Mouse (Mus musculus): ENCODE results near the gene Tprn. TPM values are rescaled to one million over a fixed set of nuclear protein-coding genes. Genes with fewer than 3 reads are reported as not detected.
A peak's percentile ranks its signal among the peaks of the same experiment; 100 is the strongest.

Gene Tprn
- polyA plus RNA-seq, 1 experiment from 2014 or later = 15.6 TPM

GRCm38 (mm10) chr2:25240723-25241437 lies 21.5 kb upstream of the Tprn start:
- Histone ChIP-seq H3K9me3 (replicated peaks; ENCODE audit: control insufficient read depth, low read length, poor library complexity, severe bottlenecking) (no peaks in the 10 kb centered on the region), H3K27ac (ENCODE audit: low read length) (peak overlapping the region; percentile 82), H3K9ac (ENCODE audit: low read depth, low read length) (peak overlapping the region; percentile 49), H3K4me2 (ENCODE audit: low read length) (peak overlapping the region; percentile 92), H3K4me3 (ENCODE audit: low read depth, low read length) (peak overlapping the region; percentile 77), H3K4me1 (ENCODE audit: control insufficient read depth, insufficient read depth, low read length) (peaks cover 20% of the 10 kb centered on the region), H3K27me3 (ENCODE audit: control insufficient read depth, insufficient read depth, low read depth, low read length) (no peaks in the 10 kb centered on the region), H3K36me3 (ENCODE audit: control insufficient read depth, insufficient read depth, low read length) (peaks cover 3% of the 10 kb centered on the region; the same call in 1 of the 2 replicates)
- peak; percentile 79 for ATAC-seq
- WGBS = 1% methylated on average over 29 of the region's 29 CpGs

- H3K4me2 ChIP-seq (ENCODE audit: low read length) = peak overlapping the region; percentile 92
- H3K4me3 ChIP-seq (ENCODE audit: low read depth, low read length) = peak overlapping the region; percentile 77
- peak overlapping the region; percentile 96 for H3K9ac ChIP-seq (ENCODE audit: low read depth, low read length)
- WGBS = 18% methylated on average over 6 of the region's 6 CpGs
- H3K27me3 ChIP-seq (ENCODE audit: control insufficient read depth, insufficient read depth, low read depth, low read length) = no peaks in the 10 kb centered on the region
- peak overlapping the region; percentile 82 for H3K27ac ChIP-seq (ENCODE audit: low read length)
- H3K9me3 ChIP-seq (replicated peaks; ENCODE audit: control insufficient read depth, low read length, poor library complexity, severe bottlenecking) = no peaks in the 10 kb centered on the region
- peak; percentile 50 for ATAC-seq
- H3K36me3 ChIP-seq (ENCODE audit: control insufficient read depth, insufficient read depth, low read length) = peaks cover 5% of the 10 kb centered on the region; the same call in 1 of the 2 replicates
- peaks cover 20% of the 10 kb centered on the region for H3K4me1 ChIP-seq (ENCODE audit: control insufficient read depth, insufficient read depth, low read length)
Measured at GRCm38 (mm10) chr2:25241438-25241775, 21.0 kb upstream of the Tprn start.

GRCm38 (mm10) chr2:25242101-25242506 lies 20.3 kb upstream of the Tprn start, which contains the start of the genes Rnf208 and Cysrt1:
Gene Rnf208 (plus strand): TSS chr2:25242255.
Gene Cysrt1 (minus strand): TSS chr2:25242452.
- H3K36me3 ChIP-seq (ENCODE audit: control insufficient read depth, insufficient read depth, low read length) = peaks cover 5% of the 10 kb centered on the region; the same call in 1 of the 2 replicates
- peaks cover 20% of the 10 kb centered on the region for H3K4me1 ChIP-seq (ENCODE audit: control insufficient read depth, insufficient read depth, low read length)
- H3K4me2 ChIP-seq (ENCODE audit: low read length) = peak within 1 kb of the TSS; percentile 92
- peak; percentile 61 for ATAC-seq
- H3K9me3 ChIP-seq (replicated peaks; ENCODE audit: control insufficient read depth, low read length, poor library complexity, severe bottlenecking) = no peaks in the 10 kb centered on the region
- no peaks in the 10 kb centered on the region for H3K27me3 ChIP-seq (ENCODE audit: control insufficient read depth, insufficient read depth, low read depth, low read length)
- peak within 1 kb of the TSS; percentile 77 for H3K4me3 ChIP-seq (ENCODE audit: low read depth, low read length)
- 0% methylated on average over 33 of the region's 59 CpGs for WGBS
- peak within 1 kb of the TSS; percentile 82 for H3K27ac ChIP-seq (ENCODE audit: low read length)
- H3K9ac ChIP-seq (ENCODE audit: low read depth, low read length) = peak within 1 kb of the TSS; percentile 96

- no peaks in the 10 kb centered on the region for H3K9me3 ChIP-seq (replicated peaks; ENCODE audit: control insufficient read depth, low read length, poor library complexity, severe bottlenecking)
- peak overlapping the region; percentile 96 for H3K9ac ChIP-seq (ENCODE audit: low read depth, low read length)
- ATAC-seq = no peak
- H3K27me3 ChIP-seq (ENCODE audit: control insufficient read depth, insufficient read depth, low read depth, low read length) = no peaks in the 10 kb centered on the region
- peak overlapping the region; percentile 92 for H3K4me2 ChIP-seq (ENCODE audit: low read length)
- 83% methylated on average over 8 of the region's 8 CpGs for WGBS
- H3K36me3 ChIP-seq (ENCODE audit: control insufficient read depth, insufficient read depth, low read length) = peaks cover 9% of the 10 kb centered on the region; the same call in 1 of the 2 replicates
- H3K27ac ChIP-seq (ENCODE audit: low read length) = no peak overlapping the region
- peak overlapping the region; percentile 77 for H3K4me3 ChIP-seq (ENCODE audit: low read depth, low read length)
- peaks cover 20% of the 10 kb centered on the region for H3K4me1 ChIP-seq (ENCODE audit: control insufficient read depth, insufficient read depth, low read length)
Measured at GRCm38 (mm10) chr2:25243342-25243741, 19.1 kb upstream of the Tprn start.

GRCm38 (mm10) chr2:25244144-25244543 lies 18.3 kb upstream of the Tprn start:
- H3K27me3 ChIP-seq (ENCODE audit: control insufficient read depth, insufficient read depth, low read depth, low read length) = no peaks in the 10 kb centered on the region
- no peak for ATAC-seq
- H3K4me2 ChIP-seq (ENCODE audit: low read length) = no peak overlapping the region; the same call in 1 of the 2 replicates
- H3K9ac ChIP-seq (ENCODE audit: low read depth, low read length) = no peak overlapping the region
- no peak overlapping the region for H3K27ac ChIP-seq (ENCODE audit: low read length)
- peaks cover 12% of the 10 kb centered on the region for H3K36me3 ChIP-seq (ENCODE audit: control insufficient read depth, insufficient read depth, low read length)
- no peaks in the 10 kb centered on the region for H3K9me3 ChIP-seq (replicated peaks; ENCODE audit: control insufficient read depth, low read length, poor library complexity, severe bottlenecking)
- no peak overlapping the region for H3K4me3 ChIP-seq (ENCODE audit: low read depth, low read length)
- WGBS = 90% methylated on average over 4 of the region's 4 CpGs
- peaks cover 20% of the 10 kb centered on the region for H3K4me1 ChIP-seq (ENCODE audit: control insufficient read depth, insufficient read depth, low read length)

- H3K9me3 ChIP-seq (replicated peaks; ENCODE audit: control insufficient read depth, low read length, poor library complexity, severe bottlenecking) = no peaks in the 10 kb centered on the region
- no peak for ATAC-seq
- H3K36me3 ChIP-seq (ENCODE audit: control insufficient read depth, insufficient read depth, low read length) = peaks cover 15% of the 10 kb centered on the region
- peaks cover 12% of the 10 kb centered on the region for H3K4me1 ChIP-seq (ENCODE audit: control insufficient read depth, insufficient read depth, low read length)
- 92% methylated on average over 10 of the region's 10 CpGs for WGBS
- no peak within 1 kb of the TSS for H3K4me3 ChIP-seq (ENCODE audit: low read depth, low read length)
- no peak within 1 kb of the TSS for H3K27ac ChIP-seq (ENCODE audit: low read length)
- no peak within 1 kb of the TSS for H3K9ac ChIP-seq (ENCODE audit: low read depth, low read length)
- no peaks in the 10 kb centered on the region for H3K27me3 ChIP-seq (ENCODE audit: control insufficient read depth, insufficient read depth, low read depth, low read length)
- no peak within 1 kb of the TSS for H3K4me2 ChIP-seq (ENCODE audit: low read length)
Measured at GRCm38 (mm10) chr2:25246183-25247072, 16.0 kb upstream of the Tprn start, which contains the start of gene AL732309.1. Gene AL732309.1 (minus strand): TSS chr2:25246863.

GRCm38 (mm10) chr2:25252331-25252730 lies 10.1 kb upstream of the Tprn start:
- Histone ChIP-seq H3K4me2 (ENCODE audit: low read length) (no peak overlapping the region), H3K9me3 (replicated peaks; ENCODE audit: control insufficient read depth, low read length, poor library complexity, severe bottlenecking) (no peaks in the 10 kb centered on the region), H3K4me3 (ENCODE audit: low read depth, low read length) (no peak overlapping the region), H3K9ac (ENCODE audit: low read depth, low read length) (no peak overlapping the region), H3K27ac (ENCODE audit: low read length) (no peak overlapping the region), H3K36me3 (ENCODE audit: control insufficient read depth, insufficient read depth, low read length) (peaks cover 13% of the 10 kb centered on the region), H3K4me1 (ENCODE audit: control insufficient read depth, insufficient read depth, low read length) (peaks cover 19% of the 10 kb centered on the region), H3K27me3 (ENCODE audit: control insufficient read depth, insufficient read depth, low read depth, low read length) (no peaks in the 10 kb centered on the region)
- no peak for ATAC-seq
- WGBS = 80% methylated on average over 1 of the region's 1 CpGs

GRCm38 (mm10) chr2:25255284-25255779 lies 7.1 kb upstream of the Tprn start, which contains the start of gene Tmem203:
Gene Tmem203 (plus strand): TSS chr2:25255439.
- peak within 1 kb of the TSS; percentile 97 for H3K4me3 ChIP-seq (ENCODE audit: low read depth, low read length)
- peak; percentile 91 for ATAC-seq
- H3K27ac ChIP-seq (ENCODE audit: low read length) = peak within 1 kb of the TSS; percentile 83
- H3K27me3 ChIP-seq (ENCODE audit: control insufficient read depth, insufficient read depth, low read depth, low read length) = no peaks in the 10 kb centered on the region
- H3K9ac ChIP-seq (ENCODE audit: low read depth, low read length) = peak within 1 kb of the TSS; percentile 89
- under 1% methylated on average over 39 of the region's 39 CpGs for WGBS
- 0 out of 2 replicates have a peak, but pooled peaks cover 4% of the 10 kb centered on the region for H3K36me3 ChIP-seq (ENCODE audit: control insufficient read depth, insufficient read depth, low read length)
- H3K4me2 ChIP-seq (ENCODE audit: low read length) = peak within 1 kb of the TSS; percentile 99
- peaks cover 23% of the 10 kb centered on the region for H3K4me1 ChIP-seq (ENCODE audit: control insufficient read depth, insufficient read depth, low read length)
- H3K9me3 ChIP-seq (replicated peaks; ENCODE audit: control insufficient read depth, low read length, poor library complexity, severe bottlenecking) = no peaks in the 10 kb centered on the region
